Mouse (Mus musculus) lung, postnatal 0 days (tissue): ENCODE measurements at regions not wholly inside any gene's neighbourhood (a gene's known extent, or its start where the extent isn't known, plus 50 kb on each side); places are given as distances from the start of the nearest gene placed in this dataset.

Experiments
- CTCF ChIP-seq: IDR thresholded peaks from 2 replicates; pipeline ENCODE4 v1.5.1; 2016; ENCODE audit warnings: antibody characterized with exemption, mild to moderate bottlenecking
- EP300 ChIP-seq: IDR thresholded peaks from 2 replicates; pipeline ENCODE4 v1.6.1; 2016; ENCODE audit warnings: antibody characterized with exemption, mild to moderate bottlenecking, control low read depth

GRCm38 (mm10) chr9:93306753-93307152 lies 764.7 kb downstream of the Plod2 start:
- TF ChIP-seq CTCF (no peak), EP300 (no peak)
